Mouse (Mus musculus) limb, embryonic 14.5 days (tissue): ENCODE measurements around the gene Camk2g. TPM values are rescaled to one million over a fixed set of nuclear protein-coding genes. Genes with fewer than 3 reads are reported as not detected.

Experiments used
- ATAC-seq: fragments of 200-750 bp; cut with Nextera tagmentation; 2 replicates; pipeline ENCODE4 v1.8.0; 2017; ENCODE audit warnings: low read depth, moderate number of reproducible peaks, moderate TSS enrichment; ENCODE audit not compliant: low FRiP score
- DNase-seq: peaks from one replicate; pipeline ENCODE4 v3.0.0-alpha.2; 2015; ENCODE audit warnings: low spot score
- H3K27ac ChIP-seq: fragments of 300-500 bp; sonication (generic); replicated peaks from 2 replicates; pipeline ENCODE4 v1.5.1; 2014; ENCODE audit warnings: low read depth, mild to moderate bottlenecking, low read length, moderate library complexity, mixed read lengths
- H3K27me3 ChIP-seq: fragments of 300-500 bp; sonication (generic); 2 replicates; pipeline ENCODE4 v1.6.1; 2014; ENCODE audit warnings: low read length, mixed read lengths; ENCODE audit not compliant: control insufficient read depth, insufficient read depth
- H3K36me3 ChIP-seq: fragments of 300-500 bp; sonication (generic); 2 replicates; pipeline ENCODE4 v1.6.1; 2014; ENCODE audit warnings: mild to moderate bottlenecking, low read length, moderate library complexity, mixed read lengths; ENCODE audit not compliant: control insufficient read depth, insufficient read depth
- H3K4me1 ChIP-seq: fragments of 300-500 bp; sonication (generic); 2 replicates; pipeline ENCODE4 v1.6.1; 2014; ENCODE audit warnings: antibody characterized with exemption, low read length, mixed read lengths; ENCODE audit not compliant: control insufficient read depth, insufficient read depth
- H3K4me2 ChIP-seq: fragments of 300-500 bp; sonication (generic); replicated peaks from 2 replicates; pipeline ENCODE4 v1.6.1; 2014; ENCODE audit warnings: low read depth, mild to moderate bottlenecking, low read length, moderate library complexity; ENCODE audit not compliant: severe bottlenecking
- H3K4me3 ChIP-seq: fragments of 300-500 bp; sonication (generic); replicated peaks from 2 replicates; pipeline ENCODE4 v1.5.1; 2014; ENCODE audit warnings: low read length
- H3K9ac ChIP-seq: fragments of 300-500 bp; sonication (generic); 2 replicates; pipeline ENCODE4 v1.6.1; 2014; ENCODE audit warnings: mild to moderate bottlenecking, low read depth, low read length, moderate library complexity; ENCODE audit not compliant: severe bottlenecking
- H3K9me3 ChIP-seq: fragments of 300-500 bp; sonication (generic); 2 replicates; pipeline ENCODE4 v1.6.1; 2016; ENCODE audit warnings: low read length; ENCODE audit not compliant: control insufficient read depth
- POLR2A ChIP-seq: fragments of 200-500 bp; IDR thresholded peaks from 2 replicates; pipeline ENCODE4 v1.8.0; 2012; ENCODE audit warnings: inconsistent platforms, mild to moderate bottlenecking, moderate library complexity, borderline replicate concordance; ENCODE audit not compliant: insufficient read depth, insufficient read length; ENCODE audit errors: extremely low read depth
- WGBS: fragments of 180-500 bp; shearing (Covaris S2); extraction: QIAGEN DNeasy Blood & Tissue Kit; methylation state at CpG from one replicate; pipeline ENCODE4 v1.1.7; 2014; 5-methylcytosine and 5-hydroxymethylcytosine counted together
- polyA plus RNA-seq, 2 experiments: library from polyadenylated mRNA; depleted of rRNA in 1 of 2; stranded (reverse) in 1 of 2; unstranded in 1 of 2; fragments of >200 nt; fragmentation: Nextera tagmentation in 1 of 2; extraction: Ambion mirVana in 1 of 2; gene quantifications; 2 replicates each; pipeline versions ENCODE4 v1.2.1 to v1.2.3; 2012 to 2014

Camk2g gene
- polyA plus RNA-seq, 2 experiments = 58.4 to 60.5 TPM

DNA sequence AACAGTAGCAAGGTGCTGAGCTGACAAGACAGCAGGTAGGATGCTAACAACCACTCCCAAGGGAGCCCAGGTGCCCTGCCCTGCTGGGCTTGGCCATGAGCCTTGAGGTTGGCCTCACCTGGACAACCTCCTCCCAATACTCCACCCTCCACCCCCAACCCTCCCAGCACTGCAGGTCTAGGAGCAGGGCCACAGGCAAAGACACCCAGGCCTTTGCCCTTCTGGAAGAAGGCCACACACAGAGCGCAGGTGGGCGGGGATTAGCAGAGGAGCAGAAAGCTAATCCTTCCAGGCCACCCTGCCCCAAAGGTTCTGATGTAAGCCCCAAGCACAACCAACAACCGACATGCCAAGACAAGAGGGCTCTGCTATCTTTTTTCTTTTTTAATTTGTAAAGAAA, 20.5 kb downstream of the Camk2g start:
- 51% methylated on average over 3 of the region's 3 CpGs for WGBS
- H3K9me3 ChIP-seq = no peaks in the 10 kb centered on the region
- no peak overlapping the region for H3K9ac ChIP-seq
- peaks cover 24% of the 10 kb centered on the region for H3K36me3 ChIP-seq
- H3K4me1 ChIP-seq = peaks cover 7% of the 10 kb centered on the region
- ATAC-seq = no peak
- no peak overlapping the region for H3K27ac ChIP-seq
- no peak for DNase-seq
- no peak overlapping the region for H3K4me3 ChIP-seq
- H3K4me2 ChIP-seq = no peak overlapping the region
- no peaks in the 10 kb centered on the region for H3K27me3 ChIP-seq
- TF ChIP-seq POLR2A = no peak

DNA sequence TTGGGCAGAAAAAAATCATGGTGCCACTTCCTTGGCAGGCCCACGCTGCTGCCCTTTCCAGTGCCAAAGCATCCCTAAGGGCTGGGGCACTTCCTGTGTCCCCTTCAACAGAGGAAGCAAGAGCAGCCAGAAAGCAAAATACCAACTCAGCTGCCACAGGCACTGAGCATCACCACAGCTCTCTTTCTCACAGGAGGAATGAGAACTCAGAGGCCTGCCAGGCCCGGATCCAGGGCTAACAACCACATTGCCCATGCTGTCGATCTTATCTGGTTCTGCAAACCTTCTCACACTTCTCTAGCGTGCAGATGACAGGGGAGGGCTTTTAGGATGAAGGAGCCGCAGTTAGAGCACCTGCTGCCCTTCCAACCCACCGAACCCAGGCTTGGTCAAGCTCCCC, 21.1 kb downstream of the Camk2g start:
- DNase-seq (no peak), ATAC-seq (no peak)
- peaks cover 7% of the 10 kb centered on the region for H3K4me1 ChIP-seq
- H3K4me2 ChIP-seq = no peak overlapping the region
- peaks cover 24% of the 10 kb centered on the region for H3K36me3 ChIP-seq
- 79% methylated on average over 6 of the region's 6 CpGs for WGBS
- no peaks in the 10 kb centered on the region for H3K27me3 ChIP-seq
- H3K27ac ChIP-seq = no peak overlapping the region
- TF ChIP-seq POLR2A = no peak
- H3K4me3 ChIP-seq = no peak overlapping the region
- no peak overlapping the region for H3K9ac ChIP-seq
- no peaks in the 10 kb centered on the region for H3K9me3 ChIP-seq

DNA sequence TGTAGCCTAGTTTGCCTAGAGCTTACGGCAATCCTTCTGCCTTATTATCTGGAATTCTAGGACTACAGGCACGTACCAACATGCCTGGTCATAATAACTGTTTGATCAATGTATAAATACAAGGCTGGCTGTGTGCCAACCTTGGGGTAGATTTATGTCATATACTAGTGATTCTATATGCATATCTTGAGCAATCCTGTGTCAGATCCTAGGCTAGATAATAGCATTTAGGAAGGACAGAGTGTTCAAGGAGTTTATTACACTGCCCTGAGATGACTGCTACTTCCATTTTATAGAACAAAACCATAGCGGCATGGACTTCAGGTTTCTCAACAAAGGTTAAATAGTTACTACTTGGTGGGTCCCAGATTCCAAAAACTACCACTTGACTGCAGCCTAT, 21.9 kb downstream of the Camk2g start:
- Histone ChIP-seq H3K4me2 (no peak overlapping the region), H3K36me3 (peaks cover 18% of the 10 kb centered on the region), H3K4me3 (no peak overlapping the region), H3K4me1 (peaks cover 7% of the 10 kb centered on the region), H3K27ac (no peak overlapping the region), H3K27me3 (no peaks in the 10 kb centered on the region), H3K9me3 (no peaks in the 10 kb centered on the region), H3K9ac (no peak overlapping the region)
- TF ChIP-seq POLR2A = no peak
- no peak for ATAC-seq
- 84% methylated on average over 3 of the region's 3 CpGs for WGBS
- no peak for DNase-seq

DNA sequence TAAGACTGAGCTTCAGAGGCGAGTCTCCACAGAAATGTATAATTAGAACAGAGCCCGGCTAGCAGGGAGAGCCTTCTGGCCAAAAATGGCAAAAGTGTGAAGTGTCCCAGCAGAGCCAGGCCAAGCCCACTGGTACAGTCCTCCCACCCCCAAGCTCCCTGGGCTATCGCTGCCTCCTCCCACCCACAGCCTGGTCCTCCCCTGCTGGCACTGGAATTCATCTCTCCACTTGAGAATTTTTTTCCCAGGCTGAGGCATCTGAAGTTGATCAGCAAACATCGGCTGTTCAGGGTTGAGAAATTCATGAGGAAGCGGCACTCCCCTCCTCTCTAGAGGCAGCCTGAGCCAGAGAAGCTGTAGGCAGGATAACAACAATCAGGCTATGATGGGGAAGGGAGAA, 25.3 kb downstream of the Camk2g start:
- TF ChIP-seq POLR2A = no peak
- Histone ChIP-seq H3K4me1 (no peaks in the 10 kb centered on the region; the same call in 1 of the 2 replicates), H3K9ac (no peak overlapping the region), H3K4me3 (no peak overlapping the region), H3K36me3 (peaks cover 39% of the 10 kb centered on the region), H3K4me2 (no peak overlapping the region), H3K9me3 (no peaks in the 10 kb centered on the region), H3K27me3 (no peaks in the 10 kb centered on the region), H3K27ac (no peak overlapping the region)
- ATAC-seq (no peak), DNase-seq (no peak)
- 58% methylated on average over 5 of the region's 5 CpGs for WGBS

DNA sequence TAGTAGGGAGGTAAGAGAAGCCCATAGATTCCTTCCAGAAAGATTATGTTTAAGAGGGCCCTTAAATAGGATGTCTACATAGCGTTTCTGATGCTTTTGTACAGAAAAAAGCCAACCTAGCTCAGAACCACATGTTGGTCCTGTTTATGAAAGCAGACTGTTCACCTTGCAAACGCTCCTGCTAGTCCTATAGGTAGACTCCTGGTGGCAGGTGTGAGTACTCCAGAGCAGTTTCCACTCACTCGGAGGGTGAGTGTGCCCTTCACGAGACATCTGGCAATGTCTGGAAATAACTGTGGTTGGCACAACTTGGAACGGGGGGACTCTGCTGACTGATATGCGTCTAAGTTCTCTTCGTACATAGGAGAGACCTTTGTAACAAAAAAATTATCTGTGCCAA, 26.0 kb downstream of the Camk2g start:
- H3K9ac ChIP-seq = no peak overlapping the region
- no peaks in the 10 kb centered on the region for H3K27me3 ChIP-seq
- H3K36me3 ChIP-seq = peaks cover 45% of the 10 kb centered on the region
- no peak for TF ChIP-seq POLR2A
- H3K4me2 ChIP-seq = no peak overlapping the region
- H3K9me3 ChIP-seq = no peaks in the 10 kb centered on the region
- H3K27ac ChIP-seq = no peak overlapping the region
- no peaks in the 10 kb centered on the region; the same call in 1 of the 2 replicates for H3K4me1 ChIP-seq
- no peak overlapping the region for H3K4me3 ChIP-seq
- no peak for DNase-seq
- 90% methylated on average over 7 of the region's 7 CpGs for WGBS
- no peak for ATAC-seq
